Mouse (Mus musculus): ENCODE data around the gene Ccdc190.

DNA sequence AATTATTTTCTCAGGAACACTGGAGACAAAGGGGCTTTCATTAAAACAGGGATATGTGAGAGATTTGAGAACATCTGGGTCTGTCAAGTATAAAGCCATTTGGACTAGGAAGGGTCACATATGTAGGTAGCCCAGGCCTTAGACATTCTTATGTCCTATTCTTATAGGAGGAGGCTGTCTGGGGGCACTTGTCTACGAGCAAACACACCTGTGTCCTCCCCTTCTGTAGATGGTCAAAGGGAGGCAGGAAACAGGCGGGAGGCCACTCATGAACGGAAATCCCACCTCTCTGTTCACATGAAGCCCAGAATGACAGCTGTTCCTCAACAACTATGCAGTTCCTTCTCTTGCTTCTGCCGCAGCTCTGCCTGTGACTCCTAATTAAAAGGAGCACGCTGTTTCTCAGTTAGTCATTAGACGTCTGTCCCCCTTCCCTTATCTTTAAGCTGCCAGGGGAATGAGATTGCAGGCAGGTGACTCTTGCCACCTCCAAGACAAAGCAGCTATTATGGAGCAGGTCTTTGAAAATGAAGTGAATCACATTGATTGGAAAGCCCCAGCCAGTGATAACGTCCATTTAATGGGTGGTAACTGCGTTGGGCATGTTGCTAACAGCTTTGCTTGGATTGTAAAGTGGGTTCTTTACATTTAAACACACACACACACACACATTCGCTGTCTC, 11.2 kb upstream of the Ccdc190 start:
- no peak for TF ChIP-seq CTCF (IDR thresholded peaks at IDR 0.05; ENCODE audit: borderline replicate concordance, extremely low read depth, insufficient read depth, insufficient read length)
- TF ChIP-seq POLR2A (IDR thresholded peaks at IDR 0.05; ENCODE audit: borderline replicate concordance, extremely low read depth, insufficient read depth, insufficient read length, poor library complexity, severe bottlenecking) = no peak

Data from brain, embryonic 14.5 days (tissue).